Mouse (Mus musculus) liver, embryonic 16.5 days (tissue): ENCODE data around the gene Cdk12. TPM values are rescaled to one million over a fixed set of nuclear protein-coding genes. Genes with fewer than 3 reads are reported as not detected.

ENCODE experiments used
- ATAC-seq: fragments of 200-750 bp; cut with Nextera tagmentation; 2 replicates; pipeline ENCODE4 v1.8.0; 2017; ENCODE audit warnings: low read depth, mild to moderate bottlenecking, moderate number of reproducible peaks, moderate library complexity
- H3K27ac ChIP-seq: fragments of 300-500 bp; sonication (generic); 2 replicates; pipeline ENCODE4 v1.5.1; 2014; ENCODE audit warnings: mild to moderate bottlenecking, low read length
- H3K27me3 ChIP-seq: fragments of 300-500 bp; sonication (generic); 2 replicates; pipeline ENCODE4 v1.6.1; 2014; ENCODE audit warnings: low read depth, low read length, mixed read lengths; ENCODE audit not compliant: control insufficient read depth, insufficient read depth
- H3K36me3 ChIP-seq: fragments of 300-500 bp; sonication (generic); 2 replicates; pipeline ENCODE4 v1.6.1; 2014; ENCODE audit warnings: mild to moderate bottlenecking; ENCODE audit not compliant: control insufficient read depth, insufficient read depth
- H3K4me1 ChIP-seq: fragments of 300-500 bp; sonication (generic); 2 replicates; pipeline ENCODE4 v1.6.1; 2014; ENCODE audit warnings: low read depth, low read length, mixed read lengths; ENCODE audit not compliant: control insufficient read depth
- H3K4me2 ChIP-seq: fragments of 300-500 bp; sonication (generic); 2 replicates; pipeline ENCODE4 v1.6.1; 2014; ENCODE audit warnings: low read depth, low read length, mixed read lengths
- H3K4me3 ChIP-seq: fragments of 300-500 bp; sonication (generic); 2 replicates; pipeline ENCODE4 v1.5.1; 2014; ENCODE audit warnings: low read depth, mild to moderate bottlenecking, low read length
- H3K9ac ChIP-seq: fragments of 300-500 bp; sonication (generic); 2 replicates; pipeline ENCODE4 v1.6.1; 2014; ENCODE audit warnings: low read depth, low read length
- H3K9me3 ChIP-seq: fragments of 300-500 bp; sonication (generic); replicated peaks from 2 replicates; pipeline ENCODE4 v1.6.1; 2016; ENCODE audit warnings: low read length; ENCODE audit not compliant: control insufficient read depth
- WGBS: fragments of 180-500 bp; shearing (Covaris S2); extraction: QIAGEN DNeasy Blood & Tissue Kit; methylation state at CpG from one replicate; pipeline ENCODE4 v1.1.7; 2014; ENCODE audit not compliant: insufficient replicate concordance; 5-methylcytosine and 5-hydroxymethylcytosine counted together
- polyA plus RNA-seq: library from polyadenylated mRNA; unstranded; fragments of >200 nt; fragmentation: Nextera tagmentation; extraction: Ambion mirVana; gene quantifications from 2 replicates; pipeline ENCODE4 v1.2.1, GENCODE M21; 2015

The Cdk12 gene
- polyA plus RNA-seq, 1 experiment from 2014 or later = 5.7 TPM

GRCm38 (mm10) chr11:98323136-98323866 lies 120.4 kb downstream of the Cdk12 start:
- 4% methylated on average over 10 of the region's 10 CpGs for WGBS
- H3K36me3 ChIP-seq = no peaks in the 10 kb centered on the region
- H3K9me3 ChIP-seq = no peaks in the 10 kb centered on the region
- no peak for ATAC-seq
- H3K4me3 ChIP-seq = no peak overlapping the region
- H3K27me3 ChIP-seq = peaks cover 100% of the 10 kb centered on the region
- no peaks in the 10 kb centered on the region for H3K4me1 ChIP-seq
- no peak overlapping the region for H3K9ac ChIP-seq
- H3K27ac ChIP-seq = no peak overlapping the region
- H3K4me2 ChIP-seq = no peak overlapping the region

DNA sequence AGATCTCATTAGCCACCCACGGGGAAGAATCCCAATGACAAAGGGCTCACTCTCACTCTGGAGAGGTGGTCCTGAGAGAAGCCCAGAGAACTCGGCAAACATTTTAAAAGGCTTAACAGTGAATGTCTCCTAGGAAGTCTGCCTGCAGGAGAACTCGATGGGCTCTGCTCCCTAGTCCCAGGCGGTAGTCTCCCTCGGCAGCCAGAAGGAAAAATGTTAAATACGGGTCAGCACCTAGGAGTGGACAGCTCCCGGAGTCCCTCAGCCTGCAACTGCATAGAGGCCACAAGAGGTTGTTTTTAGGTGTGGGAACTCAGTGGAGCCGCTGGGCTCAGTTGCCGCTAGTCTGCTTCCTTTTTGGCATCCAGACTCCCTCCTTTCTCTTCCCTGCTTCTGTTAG lies 121.1 kb downstream of the Cdk12 start:
- 2% methylated on average over 9 of the region's 9 CpGs for WGBS
- H3K4me3 ChIP-seq = no peak overlapping the region
- H3K27me3 ChIP-seq = peaks cover 100% of the 10 kb centered on the region
- ATAC-seq = no peak
- H3K9ac ChIP-seq = no peak overlapping the region
- H3K4me1 ChIP-seq = no peaks in the 10 kb centered on the region
- no peaks in the 10 kb centered on the region for H3K36me3 ChIP-seq
- H3K4me2 ChIP-seq = no peak overlapping the region
- no peak overlapping the region for H3K27ac ChIP-seq
- no peaks in the 10 kb centered on the region for H3K9me3 ChIP-seq

DNA sequence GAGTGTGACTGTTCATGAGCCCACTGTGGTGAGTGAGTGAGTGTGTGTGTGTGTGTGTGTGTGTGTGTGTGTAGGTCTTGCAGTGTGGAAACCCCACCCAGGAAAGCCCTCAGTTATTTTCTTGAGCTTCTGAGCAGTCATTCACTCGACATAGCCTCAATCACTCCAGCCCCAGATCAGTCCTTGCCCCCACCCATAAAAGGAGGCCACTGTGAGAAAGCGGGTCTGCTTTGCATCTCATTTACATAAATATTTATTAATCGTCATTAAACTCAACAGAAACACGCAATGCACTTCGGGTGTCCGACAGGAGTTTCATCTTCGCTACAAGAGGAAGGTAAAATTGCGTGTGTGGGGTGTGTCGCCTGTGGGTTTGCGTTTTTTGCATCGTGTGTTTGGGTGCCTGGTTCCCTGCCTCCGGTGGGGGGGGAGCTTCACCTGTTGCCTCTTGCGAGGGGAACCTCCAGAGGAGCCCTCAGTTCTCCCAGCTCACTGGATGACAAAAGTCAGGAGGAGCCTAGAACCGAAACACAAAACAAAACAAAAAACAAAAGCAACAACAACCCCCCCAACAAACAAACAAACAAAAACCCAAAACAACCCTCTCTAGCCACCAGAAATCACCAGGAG lies 122.4 kb downstream of the Cdk12 start:
- no peaks in the 10 kb centered on the region for H3K4me1 ChIP-seq
- no peak overlapping the region for H3K4me3 ChIP-seq
- no peaks in the 10 kb centered on the region for H3K9me3 ChIP-seq
- WGBS = 5% methylated on average over 14 of the region's 14 CpGs
- H3K4me2 ChIP-seq = no peak overlapping the region
- peaks cover 100% of the 10 kb centered on the region for H3K27me3 ChIP-seq
- H3K27ac ChIP-seq = no peak overlapping the region
- no peak for ATAC-seq
- no peaks in the 10 kb centered on the region for H3K36me3 ChIP-seq
- H3K9ac ChIP-seq = no peak overlapping the region

GRCm38 (mm10) chr11:98325821-98326218 lies 123.0 kb downstream of the Cdk12 start:
- WGBS = 5% methylated on average over 22 of the region's 22 CpGs
- Histone ChIP-seq H3K27me3 (peaks cover 100% of the 10 kb centered on the region), H3K4me3 (no peak overlapping the region), H3K9ac (no peak overlapping the region), H3K9me3 (no peaks in the 10 kb centered on the region), H3K27ac (no peak overlapping the region), H3K36me3 (no peaks in the 10 kb centered on the region), H3K4me1 (no peaks in the 10 kb centered on the region), H3K4me2 (no peak overlapping the region)
- ATAC-seq = no peak

GRCm38 (mm10) chr11:98326741-98327135 lies 123.9 kb downstream of the Cdk12 start:
- no peak overlapping the region for H3K27ac ChIP-seq
- no peak overlapping the region for H3K4me3 ChIP-seq
- H3K4me1 ChIP-seq = no peaks in the 10 kb centered on the region
- no peak overlapping the region for H3K9ac ChIP-seq
- peaks cover 100% of the 10 kb centered on the region for H3K27me3 ChIP-seq
- no peaks in the 10 kb centered on the region for H3K36me3 ChIP-seq
- WGBS = 1% methylated on average over 19 of the region's 19 CpGs
- H3K4me2 ChIP-seq = no peak overlapping the region
- no peaks in the 10 kb centered on the region for H3K9me3 ChIP-seq
- ATAC-seq = no peak

DNA sequence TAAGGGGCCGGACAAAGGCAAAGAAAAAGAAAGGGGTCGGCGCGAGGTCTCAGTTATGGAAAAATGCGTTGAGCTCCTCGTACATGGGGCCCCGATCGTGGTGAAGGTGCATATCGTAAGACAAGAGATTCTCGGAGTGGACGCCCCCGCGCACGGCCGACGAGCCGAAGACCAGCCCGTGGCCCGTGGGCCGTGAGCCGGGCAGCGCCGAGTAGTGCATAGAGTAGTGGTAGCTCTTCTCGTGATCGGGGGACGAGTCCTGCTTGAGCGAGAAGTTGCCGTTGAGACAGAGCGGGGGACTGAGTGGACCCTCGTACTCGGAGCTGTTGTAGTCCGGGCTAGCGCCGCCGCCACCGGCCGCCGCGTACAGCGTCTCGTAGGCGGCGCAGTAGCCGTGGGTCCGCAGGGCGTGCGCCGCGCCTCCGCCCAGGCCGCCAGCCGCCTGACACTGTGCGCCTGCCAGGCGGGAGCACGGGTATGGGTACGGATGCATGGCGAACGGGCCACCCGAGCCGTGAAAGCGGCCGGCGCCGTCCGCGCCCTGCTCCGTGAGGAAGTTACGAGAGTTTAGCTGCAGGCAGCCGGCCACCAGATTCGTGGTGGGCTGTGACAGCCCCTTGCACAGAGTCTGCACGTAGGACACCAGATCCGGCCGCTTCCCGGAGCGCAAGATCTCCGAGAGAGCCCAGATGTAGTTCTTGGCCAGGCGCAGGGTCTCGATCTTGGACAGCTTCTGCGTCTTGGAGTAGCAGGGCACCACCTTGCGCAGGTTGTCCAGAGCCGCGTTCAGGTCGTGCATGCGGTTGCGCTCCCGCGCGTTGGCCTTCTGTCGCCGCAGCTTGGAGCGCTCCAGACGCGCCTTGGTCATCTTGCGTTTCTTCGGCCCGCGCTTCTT lies 124.5 kb downstream of the Cdk12 start:
- WGBS = 1% methylated on average over 89 of the region's 97 CpGs
- no peak overlapping the region for H3K27ac ChIP-seq
- H3K27me3 ChIP-seq = peaks cover 97% of the 10 kb centered on the region
- H3K4me2 ChIP-seq = no peak overlapping the region
- no peaks in the 10 kb centered on the region for H3K36me3 ChIP-seq
- peak overlapping the region; percentile 1; the same call in 1 of the 2 replicates for H3K4me3 ChIP-seq
- H3K9me3 ChIP-seq = no peaks in the 10 kb centered on the region
- no peak overlapping the region for H3K9ac ChIP-seq
- H3K4me1 ChIP-seq = no peaks in the 10 kb centered on the region
- ATAC-seq = no peak

DNA sequence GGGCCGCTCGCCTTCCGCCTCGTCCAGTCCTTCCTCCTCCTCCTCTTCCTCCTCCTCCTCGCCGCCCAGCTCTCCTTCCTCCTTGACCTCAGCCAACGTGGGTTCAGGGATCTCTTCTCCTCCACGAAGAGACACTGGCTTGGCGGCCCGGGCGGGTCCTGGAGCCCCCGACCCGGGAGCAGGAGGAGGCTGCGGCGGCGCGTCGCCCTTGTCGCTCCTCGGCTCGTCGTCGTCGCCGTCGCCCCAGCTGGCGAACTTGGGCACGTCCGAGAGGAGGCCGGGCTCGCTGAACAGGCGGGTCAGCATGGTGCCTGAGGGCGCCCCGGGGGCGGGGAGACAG lies 125.1 kb downstream of the Cdk12 start:
- under 1% methylated on average over 35 of the region's 35 CpGs for WGBS
- no peak overlapping the region for H3K4me2 ChIP-seq
- no peak overlapping the region for H3K9ac ChIP-seq
- no peaks in the 10 kb centered on the region for H3K36me3 ChIP-seq
- no peaks in the 10 kb centered on the region for H3K4me1 ChIP-seq
- H3K9me3 ChIP-seq = no peaks in the 10 kb centered on the region
- H3K4me3 ChIP-seq = peak overlapping the region; percentile 19
- ATAC-seq = no peak
- peaks cover 95% of the 10 kb centered on the region for H3K27me3 ChIP-seq
- no peak overlapping the region for H3K27ac ChIP-seq
